Mouse (Mus musculus) cortical plate, adult 2 months (tissue): Measurements from ENCODE around the gene Cby3. TPM values are rescaled to one million over a fixed set of nuclear protein-coding genes. Genes with fewer than 3 reads are reported as not detected.

ENCODE experiments used
- H3K27ac ChIP-seq: fragments of 200-500 bp; 2 replicates; pipeline ENCODE4 v1.5.1; 2012; ENCODE audit warnings: low read length, control low read depth, inconsistent platforms; ENCODE audit not compliant: insufficient read depth
- H3K4me1 ChIP-seq: fragments of 200-500 bp; 2 replicates; pipeline ENCODE4 v1.6.1; 2011; ENCODE audit warnings: low read length; ENCODE audit not compliant: control insufficient read depth, insufficient read depth
- H3K4me3 ChIP-seq: fragments of 200-500 bp; 2 replicates; pipeline ENCODE4 v1.5.1; 2011; ENCODE audit warnings: mild to moderate bottlenecking, low read length, control low read depth; ENCODE audit not compliant: insufficient read depth
- CTCF ChIP-seq: fragments of 200-500 bp; IDR thresholded peaks from 2 replicates; pipeline ENCODE4 v1.5.1; 2011; ENCODE audit warnings: mild to moderate bottlenecking, control low read depth, low read length; ENCODE audit not compliant: insufficient read depth; ENCODE audit errors: extremely low read depth
- POLR2A ChIP-seq: fragments of 200-500 bp; IDR thresholded peaks from 2 replicates; pipeline ENCODE4 v1.6.1; 2011; ENCODE audit warnings: mild to moderate bottlenecking, low read length, control low read depth; ENCODE audit not compliant: insufficient read depth; ENCODE audit errors: extremely low read depth
- polyA plus RNA-seq: library from polyadenylated mRNA; depleted of rRNA; stranded (reverse); fragments of >200 nt; gene quantifications from 2 replicates; pipeline ENCODE4 v1.2.3, GENCODE M21; 2012

Gene Cby3
- polyA plus RNA-seq, 1 experiment = 0.71 TPM

DNA sequence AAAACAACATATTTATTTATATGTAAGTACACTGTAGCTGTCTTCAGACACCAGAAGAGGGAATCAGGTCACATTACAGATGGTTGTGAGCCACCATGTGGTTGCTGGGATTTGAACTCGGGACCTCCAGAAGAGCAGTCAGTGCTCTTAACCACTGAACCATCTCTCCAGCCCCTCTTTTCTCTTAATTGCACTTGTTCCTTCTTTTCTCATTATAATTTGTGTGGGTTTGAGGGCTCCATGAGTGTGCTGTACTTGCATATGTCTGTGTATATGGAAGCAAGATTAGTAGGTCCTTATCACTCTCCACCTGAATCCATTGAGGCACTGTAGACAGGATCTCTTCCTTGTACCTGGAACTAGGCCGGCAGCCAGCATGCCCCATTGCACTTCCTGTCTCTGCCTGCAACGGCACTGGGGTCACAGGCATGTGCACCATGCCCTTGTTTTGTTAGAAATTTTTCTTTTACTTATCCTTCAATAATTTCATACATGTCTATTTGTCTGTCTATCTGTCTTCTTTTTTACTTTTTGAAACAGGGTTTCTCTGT, 26.1 kb upstream of the Cby3 start:
- no peak overlapping the region for H3K27ac ChIP-seq
- no peak for TF ChIP-seq CTCF
- TF ChIP-seq POLR2A = no peak

GRCm38 (mm10) chr11:50329378-50329777, 24.9 kb upstream of the Cby3 start:
- no peak for TF ChIP-seq CTCF
- no peak for TF ChIP-seq POLR2A
- H3K4me3 ChIP-seq = no peak overlapping the region
- no peak overlapping the region for H3K27ac ChIP-seq
- no peaks in the 10 kb centered on the region; the same call in 1 of the 2 replicates for H3K4me1 ChIP-seq

More for the DNA sequence above, 26.1 kb upstream of the Cby3 start:
- H3K4me3 ChIP-seq = no peak overlapping the region
- H3K4me1 ChIP-seq = peaks cover 5% of the 10 kb centered on the region; the same call in 1 of the 2 replicates

- H3K27ac ChIP-seq = no peak overlapping the region
- no peak overlapping the region for H3K4me3 ChIP-seq
- TF ChIP-seq CTCF = no peak
- TF ChIP-seq POLR2A = no peak
- H3K4me1 ChIP-seq = no peaks in the 10 kb centered on the region
These were observed 21.1 kb upstream of the Cby3 start for GRCm38 (mm10) chr11:50333181-50333580.

GRCm38 (mm10) chr11:50336126-50336525, 18.1 kb upstream of the Cby3 start:
- TF ChIP-seq CTCF = no peak
- TF ChIP-seq POLR2A = no peak
- H3K4me3 ChIP-seq = no peak overlapping the region
- no peak overlapping the region for H3K27ac ChIP-seq
- H3K4me1 ChIP-seq = no peaks in the 10 kb centered on the region

DNA sequence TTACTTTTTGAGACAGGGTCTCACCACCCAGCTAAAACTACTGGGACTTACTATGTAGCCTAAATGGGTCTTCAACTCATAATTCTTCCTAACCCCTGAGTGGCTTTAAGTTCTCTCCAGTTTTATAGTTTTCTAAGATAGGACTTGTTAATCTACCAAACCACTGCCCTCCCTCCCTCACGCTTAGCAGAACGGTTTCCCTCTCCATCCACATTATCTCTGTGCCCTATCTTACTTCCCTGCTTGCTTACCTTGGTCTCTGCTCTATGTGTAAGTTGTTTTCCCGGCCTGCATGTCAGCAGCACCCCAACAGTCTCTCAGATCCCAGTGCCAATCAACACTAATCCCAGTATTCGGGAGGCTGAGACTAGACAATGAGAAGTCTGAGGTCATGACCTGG, 17.4 kb upstream of the Cby3 start:
- TF ChIP-seq CTCF (no peak), POLR2A (no peak)
- no peak overlapping the region for H3K27ac ChIP-seq
- H3K4me3 ChIP-seq = no peak overlapping the region
- no peaks in the 10 kb centered on the region for H3K4me1 ChIP-seq

DNA sequence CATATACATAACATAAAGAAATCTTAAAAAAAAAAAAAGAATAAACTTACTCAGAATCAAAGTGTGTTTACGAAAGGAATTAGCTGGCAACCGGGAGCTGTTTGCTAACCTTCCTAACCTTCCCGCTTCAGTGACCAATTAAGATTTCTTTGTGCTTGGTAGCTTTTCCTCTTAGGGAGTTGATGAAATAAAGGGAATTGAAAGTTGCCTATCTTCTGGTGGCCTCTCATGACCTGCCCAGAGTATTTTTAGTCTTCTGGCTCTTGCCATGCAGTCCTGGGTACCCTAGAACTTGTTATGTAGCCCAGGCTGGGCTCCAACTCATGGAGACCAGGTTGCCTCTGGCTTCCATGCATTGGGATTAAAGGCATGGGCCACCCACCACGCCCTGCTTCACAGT, 8.8 kb upstream of the Cby3 start:
- H3K27ac ChIP-seq = no peak overlapping the region
- H3K4me1 ChIP-seq = no peaks in the 10 kb centered on the region
- H3K4me3 ChIP-seq = no peak overlapping the region
- no peak for TF ChIP-seq CTCF
- TF ChIP-seq POLR2A = no peak

- H3K4me3 ChIP-seq = no peak overlapping the region
- H3K27ac ChIP-seq = no peak overlapping the region
- no peak for TF ChIP-seq CTCF
- no peak for TF ChIP-seq POLR2A
- no peaks in the 10 kb centered on the region for H3K4me1 ChIP-seq
These were observed 7.8 kb upstream of the Cby3 start for GRCm38 (mm10) chr11:50346256-50347032.

DNA sequence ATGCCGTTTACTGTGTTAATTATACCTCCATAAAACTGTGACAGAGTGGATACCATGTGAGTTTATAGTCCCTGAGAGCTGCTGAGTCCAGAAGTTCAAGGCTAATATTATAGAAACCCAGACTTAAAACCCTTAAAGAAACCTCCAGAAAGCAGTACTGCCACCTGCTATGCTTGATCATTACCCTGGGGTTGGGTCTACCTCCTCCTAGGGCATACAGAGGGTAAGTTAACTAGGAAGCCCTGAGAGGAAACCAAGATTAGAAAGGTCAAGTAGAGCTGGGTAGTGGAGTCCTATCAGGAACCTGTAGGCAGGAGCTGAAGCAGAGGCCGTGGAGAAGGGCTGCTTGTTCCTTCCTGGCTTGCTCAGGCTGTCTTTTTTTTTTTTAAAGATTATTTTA, 2.1 kb upstream of the Cby3 start:
- H3K4me3 ChIP-seq = no peak overlapping the region
- no peak for TF ChIP-seq CTCF
- no peak for TF ChIP-seq POLR2A

GRCm38 (mm10) chr11:50354851-50355250, 589 bp downstream of the Cby3 start:
- no peaks in the 10 kb centered on the region for H3K4me1 ChIP-seq
- no peak overlapping the region for H3K4me3 ChIP-seq
- TF ChIP-seq CTCF (no peak), POLR2A (no peak)
- H3K27ac ChIP-seq = no peak overlapping the region

More for the DNA sequence above, 2.1 kb upstream of the Cby3 start:
- no peak overlapping the region for H3K27ac ChIP-seq
- H3K4me1 ChIP-seq = no peaks in the 10 kb centered on the region

- no peaks in the 10 kb centered on the region for H3K4me1 ChIP-seq
- H3K27ac ChIP-seq = no peak overlapping the region
- H3K4me3 ChIP-seq = no peak overlapping the region
- TF ChIP-seq POLR2A (no peak), CTCF (no peak)
These were observed 1.1 kb downstream of the Cby3 start for GRCm38 (mm10) chr11:50355395-50355794.
